20 mouse cellular contexts compared by ENCODE assay signal in the genomic region with DNA sequence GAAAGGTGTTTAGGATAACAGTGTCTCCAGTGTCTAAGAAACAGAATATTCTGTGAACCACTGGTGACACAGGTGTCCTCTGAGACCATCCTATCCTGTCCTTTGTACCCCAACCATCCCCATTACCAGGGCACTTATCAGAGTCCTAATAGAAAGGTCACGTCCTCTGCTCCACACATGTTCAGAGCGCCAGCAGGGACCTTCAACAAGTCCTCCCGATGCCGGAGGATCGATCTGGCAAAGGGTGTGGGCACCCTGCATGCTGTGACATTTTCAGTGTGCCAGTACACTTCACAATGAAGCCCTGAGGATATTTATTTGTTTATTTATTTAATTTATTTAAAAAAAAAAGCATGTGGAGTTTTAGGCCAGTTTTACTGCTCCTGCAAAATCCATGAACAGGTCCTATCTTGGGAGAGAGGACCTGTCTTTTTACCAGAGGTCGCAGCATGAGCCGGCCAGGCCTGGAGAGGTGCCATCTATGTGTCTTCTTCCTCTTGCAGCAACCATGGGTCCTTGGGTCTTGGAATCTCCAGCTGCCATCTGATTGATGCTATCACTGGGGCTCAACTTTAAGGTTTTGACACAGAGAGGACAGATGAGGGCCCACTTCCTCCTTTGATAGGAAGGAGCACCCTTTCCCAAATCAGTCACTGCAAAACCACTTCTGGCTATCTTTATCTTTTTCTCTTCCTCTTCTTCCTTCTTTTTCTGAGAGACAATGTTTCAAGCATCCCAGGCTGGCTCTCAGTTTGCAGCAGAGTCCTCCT. TPM values are rescaled to one million over a fixed set of nuclear protein-coding genes. Genes with fewer than 3 reads are reported as not detected.
DNase-seq lines count a peak whose midpoint lies in the region; ATAC-seq lines count a peak whose summit lies in the region.
"Had no signal": no experiment of that assay in that cellular context is flagged by ENCODE, and none has a peak within 500 bp of the region (broad histone marks: within the 10 kb centered on the region; RNA-seq: fewer than 3 reads in every experiment).

No protein-coding gene starts in this region.

- peaks cover 53% of the 10 kb centered on the region for H3K4me1 ChIP-seq in liver, embryonic 11.5 days (replicated peaks; ENCODE audit: control insufficient read depth, insufficient read depth, low read length)
- H3K4me1 ChIP-seq in embryonic facial prominence, embryonic 13.5 days = peaks cover 25% of the 10 kb centered on the region
- peaks cover 73% of the 10 kb centered on the region for H3K4me1 ChIP-seq in liver, embryonic 13.5 days (replicated peaks)
- H3K4me1 ChIP-seq: midbrain, embryonic 10.5 days had no signal

- no peak overlapping the region for H3K9ac ChIP-seq in liver, embryonic 11.5 days (ENCODE audit: low read depth, low read length)
- H3K9ac ChIP-seq in embryonic facial prominence, embryonic 13.5 days = no peak overlapping the region
- no peak overlapping the region for H3K9ac ChIP-seq in liver, embryonic 13.5 days

- H3K9me3 ChIP-seq in liver, embryonic 11.5 days (ENCODE audit: control insufficient read depth, low read length) = no peaks in the 10 kb centered on the region
- H3K9me3 ChIP-seq in embryonic facial prominence, embryonic 13.5 days = no peaks in the 10 kb centered on the region
- H3K9me3 ChIP-seq in liver, embryonic 13.5 days (replicated peaks) = no peaks in the 10 kb centered on the region
- H3K9me3 ChIP-seq: G1E; midbrain, embryonic 10.5 days had no signal

- no peaks in the 10 kb centered on the region for H3K27me3 ChIP-seq in liver, embryonic 11.5 days (replicated peaks; ENCODE audit: control insufficient read depth, insufficient read depth, low read length)
- H3K27me3 ChIP-seq in embryonic facial prominence, embryonic 13.5 days = no peaks in the 10 kb centered on the region
- H3K27me3 ChIP-seq in liver, embryonic 13.5 days = no peaks in the 10 kb centered on the region

- no peak overlapping the region for H3K4me3 ChIP-seq in liver, embryonic 11.5 days (ENCODE audit: low read depth, low read length)
- no peak overlapping the region for H3K4me3 ChIP-seq in embryonic facial prominence, embryonic 13.5 days
- H3K4me3 ChIP-seq in liver, embryonic 13.5 days (replicated peaks) = no peak overlapping the region
- H3K4me3 ChIP-seq: gastrocnemius, adult 2 months; midbrain, embryonic 10.5 days had no signal

- no peak for DNase-seq in liver, embryonic 11.5 days (ENCODE audit: low spot score)
- DNase-seq in liver = no peak
- no peak for DNase-seq in liver, embryonic 13.5 days
- no peak for DNase-seq in kidney, adult 8-10 months
- DNase-seq: adrenal gland, postnatal 14 days; cerebellum, adult 9-11 months; gastrocnemius, adult 2 months; kidney, postnatal 36 days; lung, adult 18-20 months; thymus, adult 2 months had no signal

- H3K4me2 ChIP-seq in liver, embryonic 11.5 days = no peak overlapping the region
- no peak overlapping the region for H3K4me2 ChIP-seq in embryonic facial prominence, embryonic 13.5 days
- no peak overlapping the region for H3K4me2 ChIP-seq in liver, embryonic 13.5 days

- 64% methylated on average over 7 of the region's 7 CpGs for WGBS in liver, embryonic 11.5 days
- WGBS in embryonic facial prominence, embryonic 13.5 days = 89% methylated on average over 7 of the region's 7 CpGs
- 51% methylated on average over 7 of the region's 7 CpGs for WGBS in liver, embryonic 13.5 days (ENCODE audit: insufficient replicate concordance)

- H3K36me3 ChIP-seq in liver, embryonic 11.5 days (ENCODE audit: control insufficient read depth, insufficient read depth, low read length) = no peaks in the 10 kb centered on the region
- H3K36me3 ChIP-seq in embryonic facial prominence, embryonic 13.5 days = no peaks in the 10 kb centered on the region
- no peaks in the 10 kb centered on the region for H3K36me3 ChIP-seq in liver, embryonic 13.5 days
- H3K36me3 ChIP-seq: G1E; midbrain, embryonic 10.5 days had no signal

- peak overlapping the region; percentile 62; the same call in 1 of the 2 replicates for H3K27ac ChIP-seq in liver, embryonic 11.5 days (ENCODE audit: low read depth, low read length)
- H3K27ac ChIP-seq in embryonic facial prominence, embryonic 13.5 days = peak overlapping the region; percentile 72; the same call in 1 of the 2 replicates
- H3K27ac ChIP-seq in liver, embryonic 13.5 days = peak overlapping the region; percentile 40; the same call in 1 of the 2 replicates
- H3K27ac ChIP-seq: gastrocnemius, adult 2 months; midbrain, embryonic 10.5 days had no signal

- ATAC-seq in liver, embryonic 11.5 days (replicated peaks; ENCODE audit: low FRiP score) = no peak
- no peak for ATAC-seq in embryonic facial prominence, embryonic 13.5 days (ENCODE audit: insufficient number of reproducible peaks, insufficient read depth, low FRiP score, low TSS enrichment, low read depth)
- ATAC-seq in liver, embryonic 13.5 days (ENCODE audit: low read depth) = no peak
- no peak for ATAC-seq in megakaryocyte-erythroid progenitor cell, adult 5-6 weeks (replicated peaks; ENCODE audit: low FRiP score, low TSS enrichment, poor library complexity, severe bottlenecking)
- no peak for ATAC-seq in CD4-positive, CD25-positive, alpha-beta regulatory T cell, adult 4 months

RNA-seq across cellular contexts. Expression of a gene that starts 6.3 kb away (rescaled TPM):
- 51.6 and 52.0 TPM in 2 replicates for polyA plus RNA-seq in liver, embryonic 11.5 days (2014; fragmentation: Nextera tagmentation; extraction: Ambion mirVana)
- 81.8 and 86.1 TPM in 2 replicates for polyA plus RNA-seq in embryonic facial prominence, embryonic 13.5 days (2015; fragmentation: Nextera tagmentation; extraction: Ambion mirVana)
- 27.4 and 29.3 TPM in 2 replicates for polyA plus RNA-seq in liver, embryonic 13.5 days (2015; fragmentation: Nextera tagmentation; extraction: Ambion mirVana)
- total RNA-seq in megakaryocyte-erythroid progenitor cell, adult 5-6 weeks (2014; fragmentation: Nextera tagmentation) = 23.8 and 24.9 TPM in 2 replicates
- 5.7 and 17.9 TPM in 2 replicates for total RNA-seq in megakaryocyte-erythroid progenitor cell, adult 5-6 weeks (2017)
- polyA plus RNA-seq in CD4-positive, CD25-positive, alpha-beta regulatory T cell, adult 4 months (2017; shearing (Covaris generic)) = under 1 TPM in 1 of 2 experiments, not detected in 1; 0.12 TPM
- total RNA-seq: neutrophil, adult 5-6 weeks had no signal

RNA-seq across cellular contexts. Expression of a gene that starts 35.8 kb away (rescaled TPM):
- not detected in 2 replicates for polyA plus RNA-seq in liver, embryonic 11.5 days (2014; fragmentation: Nextera tagmentation; extraction: Ambion mirVana)
- polyA plus RNA-seq in embryonic facial prominence, embryonic 13.5 days (2015; fragmentation: Nextera tagmentation; extraction: Ambion mirVana) = 2.0 and 2.1 TPM in 2 replicates
- polyA plus RNA-seq in liver, embryonic 13.5 days (2015; fragmentation: Nextera tagmentation; extraction: Ambion mirVana) = not detected in 2 replicates
- total RNA-seq in megakaryocyte-erythroid progenitor cell, adult 5-6 weeks (2014; fragmentation: Nextera tagmentation) = not detected in 2 replicates
- not detected in 2 replicates for total RNA-seq in megakaryocyte-erythroid progenitor cell, adult 5-6 weeks (2017)
- polyA plus RNA-seq in CD4-positive, CD25-positive, alpha-beta regulatory T cell, adult 4 months (2017; shearing (Covaris generic)) = not detected
- total RNA-seq: adrenal gland, postnatal 14 days; hematopoietic stem cell, adult 5-6 weeks; left cerebral cortex, postnatal 14 days; neutrophil, adult 5-6 weeks had no signal
- polyA plus RNA-seq: forebrain, embryonic 11.5 days; G1E; midbrain, embryonic 10.5 days; midbrain, postnatal 0 days had no signal

Comparison
In these comparisons a context has a peak if more than half of its experiments do, and no peak if none do; other contexts are left out.
1. RNA of a gene that starts 6.3 kb away (polyA plus RNA-seq): 81.8 to 86.1 TPM in embryonic facial prominence, embryonic 13.5 days, 51.6 to 52.0 TPM in liver, embryonic 11.5 days and 27.4 to 29.3 TPM in liver, embryonic 13.5 days; 0.12 TPM in CD4-positive, CD25-positive, alpha-beta regulatory T cell, adult 4 months; every median in the first group is over 10 times any median in the second.
2. Peak in every context shown above with its lines, with median percentiles within 50 percentile points of each other: H3K27ac ChIP-seq.